Mouse (Mus musculus) thymus, postnatal 25 days (tissue): ENCODE results near the gene Kcnj14.

Experiments
- DNase-seq: peaks from one replicate; pipeline ENCODE4 v3.0.0; 2022

The Kcnj14 gene

GRCm38 (mm10) chr7:45830427-45831127, 6.0 kb upstream of the Kcnj14 start, which contains the start of gene Grwd1:
Gene Grwd1, minus strand, starts transcription at chr7:45830944.
- DNase-seq, result peak; percentile 79

- no peak for DNase-seq
Observed at GRCm38 (mm10) chr7:45826631-45827030, 2.0 kb upstream of the Kcnj14 start.

- no peak for DNase-seq
Observed at GRCm38 (mm10) chr7:45820913-45821312, 3.7 kb downstream of the Kcnj14 start.

- DNase-seq, result no peak
Observed at GRCm38 (mm10) chr7:45819843-45820242, 4.7 kb downstream of the Kcnj14 start.

- DNase-seq, result no peak
Observed at GRCm38 (mm10) chr7:45815984-45816351, 8.6 kb downstream of the Kcnj14 start.

GRCm38 (mm10) chr7:45815323-45815983, 9.1 kb downstream of the Kcnj14 start:
- DNase-seq, result no peak

- no peak for DNase-seq
Observed at GRCm38 (mm10) chr7:45814841-45815240, 9.7 kb downstream of the Kcnj14 start.

GRCm38 (mm10) chr7:45813787-45814779, 10.5 kb downstream of the Kcnj14 start, which contains the start of gene Cyth2:
Gene Cyth2, minus strand, starts transcription at chr7:45814581.
- DNase-seq, result peak; percentile 100

GRCm38 (mm10) chr7:45812921-45813320, 11.7 kb downstream of the Kcnj14 start:
- DNase-seq, result no peak

GRCm38 (mm10) chr7:45809276-45810075, 15.1 kb downstream of the Kcnj14 start:
- no peak for DNase-seq

- DNase-seq, result no peak
Observed at GRCm38 (mm10) chr7:45808471-45808870, 16.1 kb downstream of the Kcnj14 start.

GRCm38 (mm10) chr7:45805941-45806340, 18.6 kb downstream of the Kcnj14 start:
- no peak for DNase-seq

- DNase-seq, result no peak
Observed at GRCm38 (mm10) chr7:45802551-45802950, 22.0 kb downstream of the Kcnj14 start.

GRCm38 (mm10) chr7:45801348-45801747, 23.2 kb downstream of the Kcnj14 start:
- DNase-seq, result peak; percentile 91

- DNase-seq, result peak; percentile 31
Observed at GRCm38 (mm10) chr7:45800546-45801204, 23.9 kb downstream of the Kcnj14 start.

GRCm38 (mm10) chr7:45800001-45800400, 24.6 kb downstream of the Kcnj14 start:
- DNase-seq, result no peak

GRCm38 (mm10) chr7:45798931-45799330, 25.7 kb downstream of the Kcnj14 start:
- no peak for DNase-seq

- DNase-seq, result peak; percentile 25
Observed at GRCm38 (mm10) chr7:45798511-45798836, 26.1 kb downstream of the Kcnj14 start.

GRCm38 (mm10) chr7:45797661-45798510, 26.7 kb downstream of the Kcnj14 start:
- no peak for DNase-seq

GRCm38 (mm10) chr7:45796950-45797349, 27.6 kb downstream of the Kcnj14 start:
- no peak for DNase-seq

GRCm38 (mm10) chr7:45794971-45795370, 29.6 kb downstream of the Kcnj14 start:
- DNase-seq, result no peak
